Mouse (Mus musculus): ENCODE measurements at regions not wholly inside any gene's neighbourhood (a gene's known extent, or its start where the extent isn't known, plus 50 kb on each side); places are given as distances from the start of the nearest gene placed in this dataset.

DNA sequence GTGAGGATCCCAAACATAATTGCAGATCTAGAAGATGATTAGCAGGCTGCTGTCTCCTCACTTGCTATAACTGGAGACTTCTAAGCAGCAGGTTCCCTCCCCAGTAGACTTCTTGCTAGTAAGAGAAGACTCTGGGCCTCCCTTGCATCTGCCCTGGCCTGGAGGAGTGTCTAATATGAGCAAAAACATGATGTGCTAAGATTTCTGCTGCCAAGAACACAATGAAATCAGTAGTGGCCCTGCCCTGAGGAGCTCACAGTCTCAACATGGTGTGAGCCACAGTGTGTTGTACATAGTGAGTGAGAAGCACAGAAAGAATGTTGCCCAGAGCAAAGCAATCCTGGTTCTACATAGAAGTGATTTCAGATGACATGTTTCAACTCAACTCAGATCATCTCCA lies 520.1 kb upstream of the Nrp1 start:
- TF ChIP-seq POLR2A (IDR thresholded peaks at IDR 0.05; ENCODE audit: borderline replicate concordance, extremely low read depth, insufficient read depth, insufficient read length, poor library complexity, severe bottlenecking) = no peak
- TF ChIP-seq CTCF (IDR thresholded peaks at IDR 0.05; ENCODE audit: borderline replicate concordance, extremely low read depth, insufficient read depth, insufficient read length) = no peak

Data from brain, embryonic 14.5 days (tissue).